Mouse (Mus musculus) liver, embryonic 14.5 days (tissue): ENCODE measurements around the gene Rpl7a.

Experiments
- CTCF ChIP-seq: IDR thresholded peaks from 2 replicates; pipeline ENCODE4 v1.5.1; 2016; ENCODE audit warnings: antibody characterized with exemption, low read depth, control low read depth
- EP300 ChIP-seq: IDR thresholded peaks from 2 replicates; pipeline ENCODE4 v1.6.1; 2016; ENCODE audit warnings: antibody characterized with exemption, low read depth

DNA sequence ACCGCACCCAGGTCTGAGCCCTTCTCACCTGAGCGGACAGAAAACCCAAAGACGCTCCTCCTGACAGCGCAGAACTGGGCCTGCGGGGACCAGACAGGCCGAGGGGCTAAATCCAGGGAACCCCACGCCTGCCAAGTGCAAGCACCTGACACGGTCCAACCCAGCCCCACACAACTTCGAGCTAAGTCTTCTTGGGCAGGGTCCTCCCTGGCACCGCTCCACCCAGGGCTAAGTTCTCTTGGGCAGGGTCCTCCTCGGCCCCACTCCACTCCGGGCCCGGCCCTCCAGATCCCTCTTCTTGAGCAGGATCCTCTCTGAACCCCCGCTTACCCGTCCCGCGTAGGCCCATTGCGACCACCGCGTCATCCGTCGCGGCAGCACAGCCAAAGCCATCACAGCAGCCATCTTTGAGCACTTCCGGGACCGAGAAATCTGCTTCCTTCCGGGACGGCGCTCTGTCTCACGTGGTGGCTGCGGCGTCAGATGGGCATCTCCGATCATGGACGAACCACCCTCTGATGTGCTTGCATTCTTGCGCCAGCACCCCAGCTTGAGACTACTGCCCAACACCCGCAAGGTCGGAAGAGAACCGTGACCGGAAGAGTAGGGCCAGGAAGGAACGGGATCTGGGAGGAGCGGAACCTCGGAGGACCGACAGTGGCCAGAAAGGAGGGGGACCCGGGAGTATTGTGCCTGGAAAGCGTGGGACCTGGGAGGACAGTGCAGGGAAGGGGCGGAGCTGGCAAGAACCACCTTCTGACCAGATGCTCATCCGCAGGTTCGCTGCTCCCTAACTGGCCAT is 5.6 kb downstream of the Rpl7a start, which contains the start of the genes Surf2 and Surf1:
- TF ChIP-seq CTCF (no peak), EP300 (no peak)
